Mouse (Mus musculus): ENCODE data around the gene Atox1. TPM values are rescaled to one million over a fixed set of nuclear protein-coding genes. Genes with fewer than 3 reads are reported as not detected.

Gene Atox1
- total and polyA plus RNA-seq, 3 experiments: 258 to 365 TPM; not detected in 1

GRCm38 (mm10) chr11:55453640-55454039 is 7.4 kb downstream of the Atox1 start:
- H3K4me3 ChIP-seq (ENCODE audit: control insufficient read depth in 1 of 2, insufficient read depth in 1 of 2, low read depth in 2 of 2, low read length in 2 of 2): no peak overlapping the region
- DNase-seq (ENCODE audit: low read depth, low spot score): no peak
- H3K27me3 ChIP-seq (ENCODE audit: control insufficient read depth in 1 of 2, insufficient read depth in 2 of 2, low read length in 2 of 2): no peaks in the 10 kb centered on the region
- H3K9me3 ChIP-seq (replicated peaks; ENCODE audit: insufficient read depth, low read length): no peaks in the 10 kb centered on the region
- no peak overlapping the region for H3K27ac ChIP-seq (ENCODE audit: control insufficient read depth, low read depth, low read length)
- no peak for TF ChIP-seq MAZ (IDR thresholded peaks at IDR 0.05; ENCODE audit: low read depth, low read length)
- no peak for TF ChIP-seq BHLHE40 (IDR thresholded peaks at IDR 0.05; ENCODE audit: borderline replicate concordance, low read depth, low read length)
- TF ChIP-seq USF2 (IDR thresholded peaks at IDR 0.05; ENCODE audit: borderline replicate concordance in 1 of 2, insufficient read depth in 1 of 2, low read depth in 1 of 2, low read length in 2 of 2): no peak
- no peak for TF ChIP-seq TAL1 (IDR thresholded peaks at IDR 0.05; ENCODE audit: low read length)
- no peak for TF ChIP-seq POLR2A (IDR thresholded peaks at IDR 0.05; ENCODE audit: control insufficient read depth in 1 of 2, insufficient read depth in 1 of 2, low read depth in 1 of 2, low read length in 2 of 2, poor library complexity in 1 of 2)
- no peak for TF ChIP-seq UBTF (IDR thresholded peaks at IDR 0.05; ENCODE audit: borderline replicate concordance, insufficient read depth, low read depth, low read length)
- TF ChIP-seq ETS1 (IDR thresholded peaks at IDR 0.05; ENCODE audit: low read depth, low read length): no peak
- TF ChIP-seq MYB (IDR thresholded peaks at IDR 0.05; ENCODE audit: low read depth, low read length): no peak
- no peak for TF ChIP-seq ZKSCAN1 (IDR thresholded peaks at IDR 0.05; ENCODE audit: low read depth, low read length)
- TF ChIP-seq ZMIZ1 (IDR thresholded peaks at IDR 0.05; ENCODE audit: low read depth, low read length): no peak
- no peak for TF ChIP-seq E2F4 (IDR thresholded peaks at IDR 0.05; ENCODE audit: borderline replicate concordance, low read depth, low read length)
- no peak for TF ChIP-seq TCF12 (IDR thresholded peaks at IDR 0.05; ENCODE audit: low read depth, low read length)
- TF ChIP-seq KAT2A (conservative IDR thresholded peaks at IDR 0.05; ENCODE audit: low read depth, low read length): no peak
- TF ChIP-seq MAFK (IDR thresholded peaks at IDR 0.05; ENCODE audit: borderline replicate concordance, low read depth, low read length): no peak
- no peaks in the 10 kb centered on the region for H3K4me1 ChIP-seq (ENCODE audit: control insufficient read depth in 1 of 2, insufficient read depth in 2 of 2, low read length in 2 of 2)
- peaks cover 7% of the 10 kb centered on the region for H3K79me2 ChIP-seq (ENCODE audit: control insufficient read depth, insufficient read depth, low read length, poor library complexity)
- H3K36me3 ChIP-seq (ENCODE audit: control insufficient read depth in 1 of 2, insufficient read depth in 2 of 2, low read length in 2 of 2): no peaks in the 10 kb centered on the region; a peak in 2 of 4 replicates
- H3K9ac ChIP-seq (ENCODE audit: control insufficient read depth, low read depth, low read length, poor library complexity, severe bottlenecking): no peak overlapping the region

GRCm38 (mm10) chr11:55450311-55450710 is 10.7 kb downstream of the Atox1 start:
- Histone ChIP-seq H3K36me3 (ENCODE audit: control insufficient read depth in 1 of 2, insufficient read depth in 2 of 2, low read length in 2 of 2) (peaks cover 0 to 1% of the 10 kb centered on the region in 2 experiments; a peak in 2 of 4 replicates), H3K79me2 (ENCODE audit: control insufficient read depth, insufficient read depth, low read length, poor library complexity) (no peaks in the 10 kb centered on the region), H3K9me3 (replicated peaks; ENCODE audit: insufficient read depth, low read length) (no peaks in the 10 kb centered on the region)

More at GRCm38 (mm10) chr11:55450311-55450710, 10.7 kb downstream of the Atox1 start:
- no peak overlapping the region for H3K9ac ChIP-seq (ENCODE audit: control insufficient read depth, low read depth, low read length, poor library complexity, severe bottlenecking)
- no peak for TF ChIP-seq MAX (IDR thresholded peaks at IDR 0.05; ENCODE audit: low read length)
- TF ChIP-seq TBP (IDR thresholded peaks at IDR 0.05; ENCODE audit: low read depth, low read length): no peak
- no peak for TF ChIP-seq CTCF (IDR thresholded peaks at IDR 0.05 in 2 of 3, conservative IDR thresholded peaks at IDR 0.05 in 1 of 3; ENCODE audit: control insufficient read depth in 1 of 3, insufficient read depth in 1 of 3, low read depth in 2 of 3, low read length in 3 of 3, poor library complexity in 1 of 3, severe bottlenecking in 1 of 3)
- no peak for TF ChIP-seq MYB (IDR thresholded peaks at IDR 0.05; ENCODE audit: low read depth, low read length)
- TF ChIP-seq RCOR1 (IDR thresholded peaks at IDR 0.05; ENCODE audit: low read depth, low read length): no peak
- no peak for TF ChIP-seq MXI1 (IDR thresholded peaks at IDR 0.05; ENCODE audit: low read depth, low read length)
- TF ChIP-seq GATA1 (IDR thresholded peaks at IDR 0.05; ENCODE audit: low read depth, low read length): no peak
- TF ChIP-seq POLR2AphosphoS5 (IDR thresholded peaks at IDR 0.05; ENCODE audit: borderline replicate concordance, low read depth, low read length): no peak
- no peaks in the 10 kb centered on the region for H3K27me3 ChIP-seq (ENCODE audit: control insufficient read depth in 1 of 2, insufficient read depth in 2 of 2, low read length in 2 of 2)
- H3K4me1 ChIP-seq (ENCODE audit: control insufficient read depth in 1 of 2, insufficient read depth in 2 of 2, low read length in 2 of 2): no peaks in the 10 kb centered on the region
- no peak overlapping the region for H3K4me3 ChIP-seq (ENCODE audit: control insufficient read depth in 1 of 2, insufficient read depth in 1 of 2, low read depth in 2 of 2, low read length in 2 of 2)
- DNase-seq (ENCODE audit: low read depth, low spot score): no peak
- no peak overlapping the region for H3K27ac ChIP-seq (ENCODE audit: control insufficient read depth, low read depth, low read length)

Data from MEL (cell line).